Mouse (Mus musculus) gastrocnemius, postnatal 25 days (tissue): ENCODE measurements at regions not wholly inside any gene's neighbourhood (a gene's known extent, or its start where the extent isn't known, plus 50 kb on each side); places are given as distances from the start of the nearest gene placed in this dataset.

Experiments used
- DNase-seq: peaks from one replicate; pipeline ENCODE4 v3.0.0; 2022

- no peak for DNase-seq
Measured at GRCm38 (mm10) chr10:9071630-9072029, 185.8 kb upstream of the Sash1 start.

GRCm38 (mm10) chr10:9069608-9070190 is 183.8 kb upstream of the Sash1 start:
- no peak for DNase-seq

GRCm38 (mm10) chr10:9066566-9066965 is 180.7 kb upstream of the Sash1 start:
- DNase-seq = no peak

- no peak for DNase-seq
Measured at GRCm38 (mm10) chr10:9061979-9062378, 176.1 kb upstream of the Sash1 start.

DNA sequence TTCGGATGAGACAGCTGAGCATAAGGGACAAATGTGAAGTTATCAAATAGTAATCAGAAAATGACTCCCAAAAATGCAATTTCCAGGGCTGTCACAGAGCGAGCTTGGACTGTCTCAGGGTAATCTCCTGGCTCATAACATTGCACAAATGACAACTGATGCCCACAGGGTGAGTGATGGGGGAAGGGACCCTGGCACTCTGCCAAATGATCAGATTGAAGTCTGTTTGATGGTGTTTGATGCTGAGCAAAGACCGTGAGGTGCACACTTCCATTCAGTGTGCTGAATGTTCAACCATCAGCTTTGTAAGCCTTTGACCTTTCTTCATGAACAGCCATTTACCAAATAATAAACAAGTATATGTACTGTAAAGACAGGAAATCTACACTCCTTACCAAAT is 169.4 kb upstream of the Sash1 start:
- DNase-seq = no peak

DNA sequence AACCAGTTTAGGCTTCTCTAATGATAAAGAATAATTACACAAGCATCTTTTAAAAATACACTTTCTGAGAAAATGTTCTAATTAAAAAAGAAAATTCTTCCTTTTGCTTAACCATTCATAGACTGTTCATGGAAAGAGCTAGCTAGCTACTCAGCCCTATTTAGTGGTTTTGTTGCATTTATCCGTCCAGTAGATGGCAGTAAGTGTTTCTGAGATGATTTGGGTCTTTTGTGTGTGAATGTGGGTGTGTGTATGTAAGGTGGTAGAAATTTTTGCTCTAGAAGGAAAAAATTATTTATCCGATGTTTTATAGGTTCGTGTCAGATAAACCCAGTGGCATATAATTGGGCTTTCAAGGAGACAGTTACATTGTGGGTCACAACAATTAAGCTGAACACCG is 167.5 kb upstream of the Sash1 start:
- DNase-seq = no peak

- DNase-seq = no peak
Measured at GRCm38 (mm10) chr10:9047341-9047740, 161.5 kb upstream of the Sash1 start.

DNA sequence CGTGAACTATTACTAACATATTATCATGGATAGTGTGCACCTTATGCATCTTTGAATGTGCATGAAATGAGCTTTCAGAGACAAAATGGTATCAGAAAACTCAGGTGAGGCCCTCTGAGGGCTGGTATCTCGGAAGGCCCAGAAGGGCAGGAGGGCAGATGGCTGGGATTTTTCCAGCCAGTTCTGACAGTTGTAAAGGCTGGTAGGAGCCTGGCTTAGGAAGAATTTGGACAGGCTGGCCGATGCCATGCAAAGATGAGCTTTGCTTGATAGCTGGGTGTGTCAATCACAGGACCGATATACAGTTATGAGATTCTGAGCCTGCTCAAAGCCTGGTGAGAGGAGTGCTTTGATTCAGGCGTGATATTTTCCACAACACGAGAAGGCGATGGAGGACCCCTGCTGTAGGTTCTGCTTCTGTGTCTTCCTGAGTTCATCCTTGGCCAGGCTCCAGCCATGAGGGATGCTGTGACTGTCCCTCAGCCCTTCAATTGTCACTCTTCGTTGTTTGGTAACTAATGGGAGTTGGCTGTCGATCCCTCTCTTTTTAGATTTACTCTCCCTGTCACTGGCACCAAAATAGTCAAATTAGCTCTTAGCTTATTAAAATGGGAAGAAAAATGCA is 159.0 kb upstream of the Sash1 start:
- DNase-seq = no peak

- no peak for DNase-seq
Measured at GRCm38 (mm10) chr10:9043507-9043906, 157.6 kb upstream of the Sash1 start.

GRCm38 (mm10) chr10:9030486-9030885 is 144.6 kb upstream of the Sash1 start:
- no peak for DNase-seq

- no peak for DNase-seq
Measured at GRCm38 (mm10) chr10:9029506-9029905, 143.6 kb upstream of the Sash1 start.

- DNase-seq = no peak
Measured at GRCm38 (mm10) chr10:9027070-9027807, 141.4 kb upstream of the Sash1 start.

GRCm38 (mm10) chr10:9014810-9015505 is 129.1 kb upstream of the Sash1 start:
- DNase-seq = no peak

DNA sequence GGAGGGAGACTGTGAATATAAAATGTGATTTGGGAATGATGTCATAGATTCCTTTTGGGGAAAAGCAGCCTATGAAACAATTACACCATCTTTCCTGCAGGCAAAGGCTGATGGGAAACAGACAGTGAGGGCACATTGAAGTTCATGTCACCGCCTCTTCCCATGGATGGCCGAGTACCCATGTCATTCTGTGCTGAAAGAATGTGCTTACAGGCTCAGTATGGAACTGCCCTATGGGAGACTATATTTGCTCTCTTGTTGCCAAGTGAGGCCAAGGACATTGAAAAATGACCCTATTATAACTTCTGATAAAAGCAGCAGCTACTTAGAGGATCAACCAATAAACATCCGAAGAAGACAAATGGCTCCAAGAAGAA is 127.7 kb upstream of the Sash1 start:
- no peak for DNase-seq

DNA sequence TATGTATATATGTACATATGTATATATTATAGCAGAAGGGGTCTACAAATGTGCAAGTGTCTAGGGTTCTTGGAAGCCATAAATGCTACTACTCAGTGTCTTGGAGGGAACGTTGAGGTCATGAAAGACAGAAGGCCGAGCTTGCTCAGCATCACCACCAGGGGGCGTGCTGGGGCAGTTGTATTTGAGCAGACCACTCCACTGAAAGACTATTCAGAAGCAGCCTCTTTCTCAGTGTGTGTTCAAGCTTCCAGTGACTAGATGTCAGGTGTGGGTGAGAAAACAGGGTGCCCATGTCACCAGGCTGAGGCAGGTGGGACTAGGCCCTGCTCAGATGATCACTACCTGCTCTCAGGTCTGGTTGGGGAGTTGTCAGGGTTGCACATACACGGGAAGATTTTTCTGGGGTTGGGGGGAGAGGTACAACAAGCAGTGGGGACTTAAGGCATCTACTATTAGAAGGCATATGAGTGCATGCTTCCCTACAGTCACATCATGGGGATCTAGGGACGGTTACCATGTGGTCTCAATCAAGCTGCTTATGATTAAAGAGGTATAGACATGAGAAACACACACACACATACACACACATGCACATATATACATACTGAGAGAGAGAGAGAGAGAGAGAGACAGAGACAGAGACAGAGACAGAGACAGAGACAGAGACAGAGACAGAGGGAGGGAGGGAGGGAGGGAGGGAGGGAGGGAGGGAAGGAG is 127.1 kb upstream of the Sash1 start:
- DNase-seq = peak; percentile 36

- no peak for DNase-seq
Measured at GRCm38 (mm10) chr10:9011906-9012305, 126.0 kb upstream of the Sash1 start.

- DNase-seq = no peak
Measured at GRCm38 (mm10) chr10:9010191-9010590, 124.3 kb upstream of the Sash1 start.

- no peak for DNase-seq
Measured at GRCm38 (mm10) chr10:9005140-9005909, 119.5 kb upstream of the Sash1 start.

DNA sequence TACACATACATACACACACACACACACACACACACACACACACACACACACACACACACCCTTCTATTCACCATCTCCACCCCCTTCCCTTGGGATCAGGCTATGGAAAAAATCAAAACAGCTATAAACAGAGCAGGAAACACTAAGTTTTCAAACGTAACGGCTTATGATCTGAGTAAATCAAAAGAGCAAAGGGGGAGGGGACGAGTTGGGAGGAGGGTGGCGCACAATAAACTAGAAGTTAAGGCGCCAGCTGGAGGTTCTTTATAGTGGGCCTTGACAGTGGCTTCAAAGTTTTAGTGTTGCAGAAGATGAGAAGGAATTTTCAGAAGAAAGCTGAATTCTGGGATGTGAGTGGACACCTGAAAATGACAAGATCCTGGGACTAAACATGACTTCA is 116.4 kb upstream of the Sash1 start:
- DNase-seq = no peak

- DNase-seq = no peak
Measured at GRCm38 (mm10) chr10:8998758-8999398, 113.0 kb upstream of the Sash1 start.

DNA sequence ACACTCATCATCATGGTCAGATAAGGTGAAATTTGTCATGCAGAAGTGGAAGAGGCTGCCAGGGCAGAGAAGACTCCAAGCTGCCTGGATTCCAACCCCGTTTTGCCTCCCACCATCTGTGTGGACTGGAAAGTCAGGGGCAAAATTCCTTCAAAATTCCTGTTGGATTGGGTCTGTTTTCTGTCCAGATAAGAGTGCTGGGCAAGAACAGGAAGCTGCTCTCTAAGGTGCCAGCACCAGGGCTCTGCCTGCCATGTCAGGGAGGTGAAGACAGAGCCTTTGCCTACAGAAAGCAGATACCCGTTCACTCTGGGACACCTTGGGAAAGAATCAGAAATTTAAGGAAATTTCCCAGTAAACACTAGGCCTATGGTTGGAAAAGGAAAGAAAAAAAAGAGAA is 112.5 kb upstream of the Sash1 start:
- DNase-seq = no peak
